Mouse (Mus musculus) lung, postnatal 36 days (tissue): ENCODE measurements around the gene Ptprr.

Experiments used
- DNase-seq: peaks from one replicate; pipeline ENCODE4 v3.0.0; 2022; ENCODE audit warnings: mixed read lengths

Ptprr gene

DNA sequence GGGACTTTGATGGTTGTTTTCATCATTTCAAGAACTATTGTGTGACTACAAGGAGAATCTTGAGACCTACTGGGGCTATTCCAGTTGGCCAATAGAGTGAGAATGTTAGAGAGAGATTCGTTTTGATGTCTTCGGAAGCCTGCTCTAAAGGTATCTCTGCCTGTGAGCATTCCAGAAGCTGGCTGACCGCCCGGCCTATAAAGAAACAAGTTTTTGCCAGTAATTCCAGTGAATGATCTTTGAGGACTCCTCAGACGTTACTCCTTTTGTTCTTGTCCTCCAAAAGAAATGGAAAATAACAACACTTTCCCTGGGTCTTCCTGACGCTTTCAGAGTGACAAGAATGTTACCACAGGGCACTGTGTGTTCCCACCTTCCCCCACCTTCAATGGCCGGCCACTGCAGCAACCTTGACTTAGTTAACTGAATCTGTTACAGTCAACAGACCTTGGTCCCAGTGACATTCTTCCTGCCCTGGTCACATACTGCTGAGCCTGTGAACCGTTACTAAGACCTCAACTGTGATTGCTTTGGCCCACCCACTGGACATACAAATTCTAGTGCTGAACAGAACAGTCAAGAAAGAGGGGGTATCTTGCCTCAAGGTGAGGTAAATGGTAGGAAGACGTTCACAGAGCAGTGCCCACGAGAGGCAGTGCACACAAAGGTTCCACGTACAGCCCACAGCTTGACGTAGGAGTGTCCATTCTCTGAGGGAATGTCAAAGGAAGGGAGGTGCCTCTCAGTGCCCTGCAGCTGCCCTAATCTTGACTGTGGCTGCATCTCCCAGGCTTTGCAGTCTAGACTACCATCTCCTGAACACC is 252.8 kb downstream of the Ptprr start:
- peak; percentile 53 for DNase-seq

DNA sequence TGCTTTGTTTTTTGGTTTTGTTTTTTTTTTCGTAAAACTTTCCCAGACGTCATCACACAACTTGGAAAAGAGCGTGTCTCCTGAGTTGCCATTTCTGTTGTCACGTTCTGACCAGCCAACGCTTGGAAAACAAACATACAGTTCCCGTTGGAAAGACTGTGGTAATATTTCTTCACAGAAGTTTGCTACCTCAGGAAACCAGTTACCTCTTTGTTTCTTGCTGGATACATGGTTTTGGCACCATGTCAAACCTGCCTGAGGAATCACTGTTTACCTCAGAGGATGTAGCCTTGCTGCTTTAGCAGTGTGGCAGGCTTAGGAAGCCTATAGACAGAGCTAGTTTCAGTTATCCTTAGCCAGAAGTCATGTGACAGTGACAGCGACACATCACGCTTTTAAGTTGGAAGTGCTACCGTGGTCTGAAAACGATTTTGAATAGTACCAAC is 253.5 kb downstream of the Ptprr start:
- DNase-seq, result no peak

DNA sequence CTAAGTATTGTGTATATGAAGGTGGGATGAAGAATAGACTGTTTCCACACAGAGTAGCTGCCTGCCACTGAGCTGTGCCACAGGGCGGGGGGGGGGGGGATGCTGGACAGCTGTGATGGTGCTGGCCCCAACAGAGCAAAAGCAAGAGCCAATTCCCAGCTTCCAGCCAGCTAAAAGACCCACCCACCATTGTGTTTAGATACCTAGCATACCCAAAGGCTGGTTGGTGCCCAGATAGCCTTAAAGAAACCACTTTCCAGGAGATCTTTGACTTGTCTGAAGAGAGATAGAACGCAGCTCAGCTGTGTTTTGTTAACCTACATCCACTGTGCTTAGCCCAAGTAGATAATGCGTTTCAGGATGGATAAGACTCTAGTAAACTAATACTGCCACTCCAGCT is 254.1 kb downstream of the Ptprr start:
- no peak for DNase-seq

DNA sequence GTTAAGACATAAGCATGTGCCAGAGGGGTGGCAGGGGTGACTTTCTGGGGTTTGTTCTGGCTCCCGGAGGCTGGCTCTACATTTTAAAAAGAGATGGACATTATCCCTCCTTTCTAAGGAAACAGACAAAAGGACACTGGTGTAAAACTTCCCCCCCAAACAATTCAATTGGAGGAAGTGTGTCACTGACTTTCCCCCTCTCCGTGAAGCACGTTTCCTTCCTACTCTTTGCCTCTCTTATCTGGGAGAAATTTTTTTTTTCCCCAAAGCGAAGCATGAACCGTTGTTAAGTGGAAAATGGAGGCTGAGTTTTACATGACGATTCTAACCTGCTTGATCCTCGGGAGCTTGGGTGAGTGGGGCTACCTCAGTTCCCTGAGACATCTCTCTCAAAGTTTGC is 257.3 kb downstream of the Ptprr start, which contains the start of gene Ptprb:
TSS of gene Ptprb (plus strand) at position 244 of the 400 bp plus-strand sequence.
- no peak for DNase-seq

DNA sequence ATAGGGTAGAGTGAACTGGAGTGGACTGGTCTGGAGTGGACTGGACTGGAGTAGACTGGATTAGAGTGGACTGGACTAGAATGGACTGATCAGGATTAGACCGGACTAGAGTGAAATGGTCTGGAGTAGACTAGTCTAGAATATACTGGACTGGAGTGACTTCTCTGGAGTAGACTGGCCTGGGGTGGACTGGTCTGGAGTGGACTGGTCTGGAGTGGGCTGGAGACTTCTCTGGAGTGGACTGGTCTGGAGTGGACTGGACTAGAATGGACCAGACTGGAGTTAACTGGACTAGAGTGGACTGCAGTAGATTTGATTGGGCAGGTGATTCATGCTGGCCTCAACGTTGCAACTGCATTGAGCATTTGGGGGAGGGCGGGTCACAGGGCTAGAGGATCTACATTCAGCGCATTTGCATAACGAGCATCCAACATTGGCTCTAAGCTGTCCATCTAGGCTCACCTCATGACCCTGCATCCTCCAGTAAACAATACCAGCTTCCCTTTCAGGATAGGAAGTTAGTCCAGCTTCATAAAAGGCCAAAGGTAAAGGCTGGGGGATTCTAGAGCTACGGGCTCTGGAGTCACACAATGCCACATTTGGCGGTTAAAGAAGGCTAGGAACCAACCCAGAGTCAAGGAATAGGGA is 268.8 kb downstream of the Ptprr start:
- no peak for DNase-seq

DNA sequence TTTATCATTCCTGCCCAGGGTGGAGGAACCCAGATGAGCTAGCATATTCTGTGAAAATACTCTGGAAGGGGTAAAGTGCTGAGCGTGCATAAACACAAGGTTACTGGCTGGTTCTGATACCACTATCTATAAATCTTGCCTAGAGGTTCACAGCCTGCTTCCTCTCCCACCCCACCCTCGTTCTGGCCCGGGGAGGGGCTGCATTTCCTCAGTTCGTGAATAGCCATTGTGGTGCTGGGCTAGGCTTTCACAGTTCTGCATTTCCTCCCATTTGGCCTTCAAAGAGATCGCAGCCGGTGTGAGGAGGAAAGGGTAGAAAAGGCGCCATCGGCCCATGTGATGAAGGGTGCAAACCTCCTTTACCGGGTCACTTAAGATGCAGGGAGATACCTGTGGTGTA is 270.1 kb downstream of the Ptprr start:
- DNase-seq, result peak; percentile 80

DNA sequence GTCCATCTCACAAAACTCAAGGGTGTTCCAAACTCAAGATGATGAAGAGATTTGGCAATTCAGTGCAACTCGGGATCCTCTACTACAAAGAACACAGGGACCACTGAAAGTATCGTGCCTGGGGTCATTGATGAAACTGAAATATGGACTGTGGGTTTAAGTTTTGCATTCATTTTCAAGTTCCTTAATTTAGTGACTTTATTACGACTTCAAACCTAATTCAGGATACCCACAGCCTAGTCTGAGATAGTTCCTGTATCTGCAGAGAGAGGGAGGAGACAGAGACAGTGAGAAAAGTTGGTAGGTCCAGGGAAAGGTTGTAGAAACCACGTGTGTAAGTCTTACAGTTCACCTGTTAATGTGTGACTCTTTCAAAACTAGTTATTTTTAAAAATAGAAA is 272.5 kb downstream of the Ptprr start:
- DNase-seq, result no peak

DNA sequence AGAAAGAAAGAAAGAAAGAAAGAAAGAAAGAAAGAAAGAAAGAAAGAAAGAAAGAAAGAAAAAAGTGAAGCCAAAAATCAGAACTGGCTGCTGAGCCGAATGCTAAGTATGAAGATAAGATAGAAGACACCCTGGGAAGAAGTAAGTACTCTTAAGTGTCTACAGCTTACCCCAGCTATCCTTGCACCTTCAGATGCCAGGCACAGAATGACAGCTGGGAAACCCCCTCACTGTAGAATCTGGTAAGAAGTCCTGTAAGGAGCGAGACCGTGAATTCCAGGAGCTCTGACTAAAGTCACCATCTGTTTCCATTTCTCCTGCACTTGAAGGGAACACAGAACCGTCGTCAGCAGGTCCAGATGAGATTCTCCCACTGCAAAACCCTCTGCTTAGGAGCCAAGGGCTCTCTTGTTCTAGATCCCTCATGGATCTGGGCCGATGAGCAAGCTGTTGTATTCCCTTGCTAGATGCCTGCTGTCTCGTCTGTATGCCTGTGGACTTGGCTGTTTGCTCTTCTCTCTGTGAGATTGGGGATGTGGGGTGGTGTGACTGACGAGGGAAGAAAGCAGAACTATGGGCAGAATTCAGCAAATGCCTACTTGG is 273.2 kb downstream of the Ptprr start:
- no peak for DNase-seq

DNA sequence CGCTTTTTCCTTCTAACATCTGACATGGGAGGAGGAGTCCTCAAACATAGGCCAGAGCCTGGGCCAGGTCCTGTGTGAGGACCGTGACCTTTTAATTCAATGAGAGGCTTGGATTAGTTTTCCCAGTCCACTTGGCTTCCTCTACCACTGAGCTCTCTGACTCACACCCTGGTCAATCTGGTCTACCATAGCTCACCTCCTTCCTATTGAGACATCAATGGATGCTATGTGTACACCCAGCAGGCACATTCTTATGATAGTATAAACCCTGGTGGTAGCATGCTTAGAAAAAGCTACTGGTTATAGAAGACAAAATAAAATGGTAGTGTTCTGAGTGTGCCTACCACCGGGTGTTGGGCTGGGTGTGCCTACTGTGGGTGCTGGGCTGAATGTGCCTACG is 278.4 kb downstream of the Ptprr start:
- DNase-seq, result no peak

DNA sequence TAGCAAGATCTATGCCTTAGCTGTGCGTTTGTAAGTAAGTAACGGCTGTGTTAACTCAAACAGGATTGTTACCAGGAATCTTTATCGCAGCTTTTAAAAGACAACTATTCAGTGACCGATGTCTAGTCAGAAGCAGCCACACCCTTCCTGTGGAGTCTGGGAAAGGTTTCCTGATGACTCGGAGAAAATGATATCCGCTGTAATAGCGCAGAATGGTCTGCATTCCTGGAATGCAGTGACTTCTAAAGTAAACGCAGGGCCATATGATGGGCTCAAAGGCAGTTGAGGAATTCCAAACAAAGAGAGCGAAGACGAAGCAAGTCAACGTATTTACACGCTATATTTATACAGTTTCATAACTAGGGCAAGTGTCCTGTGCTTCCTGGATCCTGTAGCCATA is 279.8 kb downstream of the Ptprr start:
- peak; percentile 67 for DNase-seq

DNA sequence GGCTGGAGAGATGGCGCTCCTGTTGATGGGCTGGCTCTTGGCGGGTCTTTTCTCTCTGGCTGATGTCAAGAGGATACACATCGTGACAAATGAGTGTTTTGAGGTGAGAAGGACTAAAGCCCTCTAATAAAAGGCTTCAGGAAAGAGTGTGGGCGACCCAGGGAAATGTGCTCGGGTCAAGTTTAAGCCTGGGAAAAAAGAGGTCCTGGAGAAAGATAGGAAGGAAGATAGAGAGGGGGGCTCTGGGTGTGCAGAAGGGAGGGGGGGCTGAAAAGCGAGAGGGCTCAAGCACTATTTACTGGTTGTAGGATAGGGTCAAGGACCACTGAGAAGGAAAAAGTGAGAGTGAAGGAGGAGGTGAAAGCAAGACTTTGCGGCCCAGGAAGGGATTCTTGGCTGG is 282.8 kb downstream of the Ptprr start:
- no peak for DNase-seq

DNA sequence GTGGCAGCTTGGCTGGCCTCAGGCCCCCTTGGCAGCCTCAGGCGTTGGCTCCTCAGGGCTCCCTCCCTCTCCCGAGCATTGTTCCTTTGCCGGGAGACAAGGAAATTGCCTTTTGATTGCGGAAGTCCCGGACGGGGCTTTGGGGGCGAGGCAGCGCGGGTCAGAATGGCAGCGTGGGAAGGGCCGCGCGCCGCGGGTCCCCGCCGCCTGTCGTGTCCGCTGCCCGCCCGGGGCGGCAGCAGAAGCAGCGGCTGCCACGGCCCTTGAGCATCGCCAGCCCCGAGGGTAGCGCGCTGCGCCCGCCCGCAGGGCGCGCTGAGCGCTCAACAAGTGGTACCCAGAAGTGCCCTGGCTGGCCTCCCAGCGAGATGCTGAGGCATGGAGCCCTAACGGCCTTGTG is 283.2 kb downstream of the Ptprr start:
- peak; percentile 80 for DNase-seq

DNA sequence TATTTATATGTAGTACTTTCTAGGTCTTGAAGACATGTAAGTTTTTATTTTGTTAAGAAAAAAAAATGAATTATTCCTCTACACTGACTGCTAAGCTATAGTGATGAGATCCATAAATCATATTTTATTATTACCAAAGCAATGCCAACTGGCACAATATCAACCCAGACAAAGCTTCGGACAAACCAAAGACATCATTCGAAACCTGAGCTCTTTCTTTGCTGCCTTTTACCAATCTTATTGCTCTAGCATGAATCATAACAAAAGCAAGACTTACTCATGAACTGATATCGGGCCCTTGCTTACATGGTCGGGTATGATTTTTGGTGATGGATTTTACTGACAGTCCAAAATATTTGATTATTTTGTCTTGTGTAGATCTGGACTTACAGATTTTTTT is 286.3 kb downstream of the Ptprr start:
- no peak for DNase-seq

DNA sequence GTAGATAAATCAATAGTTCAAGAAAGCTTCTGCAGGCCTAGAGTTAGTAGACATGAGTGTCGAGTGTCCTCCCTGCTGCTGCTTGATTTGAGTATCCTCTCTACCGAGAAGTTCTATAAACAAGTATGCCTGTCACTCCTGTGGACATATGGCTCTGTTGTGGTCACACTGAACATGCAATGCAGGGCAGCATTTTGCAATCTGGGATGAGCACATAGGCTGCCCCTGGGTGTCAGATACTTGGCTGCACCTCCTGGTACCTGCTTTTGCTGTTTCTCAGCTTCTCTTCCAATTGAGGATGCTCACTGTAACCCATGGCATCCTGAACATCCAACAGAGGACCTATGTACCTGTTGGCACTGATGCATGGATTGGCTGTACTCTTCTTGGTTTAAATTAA is 291.4 kb downstream of the Ptprr start:
- DNase-seq, result no peak

DNA sequence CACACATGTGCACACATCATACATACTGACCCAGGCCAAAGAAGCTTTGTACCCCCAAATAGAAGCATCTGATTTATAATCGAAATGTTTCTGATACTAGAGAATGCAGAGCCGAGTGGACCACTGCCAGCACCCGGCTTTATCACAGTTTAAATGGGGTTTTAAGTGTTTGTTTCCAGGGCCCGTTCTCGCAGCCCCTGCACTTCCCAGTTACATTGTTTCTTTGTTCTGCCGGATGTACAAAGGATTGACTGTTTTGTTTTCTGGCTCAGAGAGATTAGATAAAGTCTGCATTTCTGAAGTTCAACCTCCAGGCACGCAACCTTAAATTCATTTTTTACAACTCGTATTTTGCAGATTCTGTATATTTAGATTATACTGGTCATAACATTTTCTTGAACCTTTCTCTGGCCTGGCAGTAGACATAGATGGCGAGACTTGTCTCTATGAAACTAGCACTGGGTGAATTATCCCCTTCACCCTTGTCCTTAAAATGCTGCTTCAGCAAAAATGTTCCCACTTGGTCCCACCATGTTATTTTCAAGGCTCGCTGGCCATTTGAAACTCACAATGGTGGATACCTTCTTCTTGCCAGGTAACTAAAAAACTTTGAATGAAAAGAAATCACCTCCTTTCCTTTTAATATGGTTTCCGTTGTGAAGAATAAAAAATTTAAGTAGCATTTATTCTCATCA is 292.6 kb downstream of the Ptprr start:
- DNase-seq, result peak; percentile 66

DNA sequence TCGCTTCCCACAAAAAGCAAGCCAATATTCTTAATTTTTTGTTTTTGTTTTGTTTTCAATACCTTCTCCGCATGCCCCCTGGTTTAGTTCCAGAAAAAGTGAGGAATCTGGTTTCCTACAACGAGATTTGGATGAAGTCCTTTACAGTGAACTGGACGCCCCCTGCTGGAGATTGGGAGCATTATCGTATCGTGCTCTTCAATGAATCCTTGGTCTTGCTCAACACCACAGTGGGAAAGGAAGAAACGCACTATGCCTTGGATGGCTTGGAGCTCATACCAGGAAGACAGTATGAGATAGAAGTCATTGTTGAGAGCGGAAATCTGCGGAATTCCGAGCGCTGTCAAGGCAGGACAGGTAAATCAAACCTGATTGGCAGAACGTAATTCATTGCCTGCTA is 301.2 kb downstream of the Ptprr start:
- peak; percentile 87 for DNase-seq
